15 mouse cellular contexts compared by ENCODE assay signal in the genomic region with DNA sequence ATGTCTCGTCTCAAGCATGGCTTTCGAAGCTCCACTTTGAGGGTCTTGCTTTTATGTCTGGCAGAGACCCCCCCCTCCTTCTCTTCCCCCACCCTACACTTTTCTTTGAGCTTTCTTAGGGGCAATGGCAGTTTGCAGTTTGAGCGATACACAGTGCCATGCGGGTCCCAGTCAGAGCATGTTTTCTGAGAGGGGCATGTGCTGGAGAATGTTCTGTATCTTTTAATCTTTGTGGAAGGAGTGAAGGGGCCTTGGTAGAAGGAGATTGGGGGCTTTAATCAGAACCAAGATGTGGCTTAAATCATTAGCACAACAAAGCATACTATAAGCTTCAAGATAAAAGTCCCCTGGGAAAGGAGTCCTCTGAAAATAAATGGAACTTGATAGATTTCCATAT. TPM values are rescaled to one million over a fixed set of nuclear protein-coding genes. Genes with fewer than 3 reads are reported as not detected.
A peak's percentile ranks its signal among the peaks of the same experiment; 100 is the strongest.
DNase-seq lines count a peak whose midpoint lies in the region; ATAC-seq and TF ChIP-seq lines count a peak whose summit lies in the region.
"Had no signal": no experiment of that assay in that cellular context is flagged by ENCODE, and none has a peak within 500 bp of the region (broad histone marks: within the 10 kb centered on the region; RNA-seq: fewer than 3 reads in every experiment).

No protein-coding gene starts in this region.

- H3K4me1 ChIP-seq in midbrain, embryonic 10.5 days, result peaks cover 30% of the 10 kb centered on the region
- 0 out of 2 replicates have a peak, but pooled peaks cover 7% of the 10 kb centered on the region for H3K4me1 ChIP-seq in midbrain, postnatal 0 days (ENCODE audit: insufficient read depth, low read length)
- peaks cover 53% of the 10 kb centered on the region for H3K4me1 ChIP-seq in forebrain, embryonic 15.5 days
- peaks cover 17% of the 10 kb centered on the region for H3K4me1 ChIP-seq in hindbrain, postnatal 0 days (ENCODE audit: insufficient read depth, low read length)
- H3K4me1 ChIP-seq: megakaryocyte, embryonic 14.5 days had no signal

- no peak overlapping the region for H3K4me3 ChIP-seq in midbrain, embryonic 10.5 days
- no peak overlapping the region for H3K4me3 ChIP-seq in midbrain, postnatal 0 days (ENCODE audit: low read depth, low read length)
- H3K4me3 ChIP-seq in forebrain, embryonic 15.5 days, result no peak overlapping the region
- H3K4me3 ChIP-seq in hindbrain, postnatal 0 days (ENCODE audit: low read length), result no peak overlapping the region
- H3K4me3 ChIP-seq: embryonic facial prominence, embryonic 13.5 days; limb, embryonic 15.5 days; megakaryocyte, embryonic 14.5 days had no signal

- no peaks in the 10 kb centered on the region for H3K9me3 ChIP-seq in midbrain, embryonic 10.5 days (replicated peaks)
- H3K9me3 ChIP-seq in midbrain, postnatal 0 days (ENCODE audit: low read length), result no peaks in the 10 kb centered on the region
- H3K9me3 ChIP-seq in forebrain, embryonic 15.5 days, result no peaks in the 10 kb centered on the region
- no peaks in the 10 kb centered on the region for H3K9me3 ChIP-seq in hindbrain, postnatal 0 days (ENCODE audit: low read length)
- H3K9me3 ChIP-seq: embryonic facial prominence, embryonic 13.5 days; limb, embryonic 15.5 days; megakaryocyte, embryonic 14.5 days had no signal

- H3K27me3 ChIP-seq in midbrain, embryonic 10.5 days (ENCODE audit: low read depth, poor library complexity, severe bottlenecking), result no peaks in the 10 kb centered on the region
- no peaks in the 10 kb centered on the region for H3K27me3 ChIP-seq in midbrain, postnatal 0 days (ENCODE audit: insufficient read depth, low read length)
- H3K27me3 ChIP-seq in forebrain, embryonic 15.5 days, result no peaks in the 10 kb centered on the region
- H3K27me3 ChIP-seq in hindbrain, postnatal 0 days (ENCODE audit: insufficient read depth, low read length), result no peaks in the 10 kb centered on the region
- H3K27me3 ChIP-seq: embryonic facial prominence, embryonic 13.5 days; megakaryocyte, embryonic 14.5 days had no signal

- whole genome bisulfite sequencing in midbrain, embryonic 10.5 days, result 71% methylated on average over 4 of the region's 4 CpGs
- WGBS in midbrain, postnatal 0 days, result 59% methylated on average over 4 of the region's 4 CpGs
- WGBS in forebrain, embryonic 15.5 days, result 14% methylated on average over 4 of the region's 4 CpGs
- WGBS in hindbrain, postnatal 0 days, result 49% methylated on average over 4 of the region's 4 CpGs

- no peak overlapping the region for H3K4me2 ChIP-seq in midbrain, postnatal 0 days (ENCODE audit: low read depth, low read length, poor library complexity, severe bottlenecking)
- no peak overlapping the region for H3K4me2 ChIP-seq in forebrain, embryonic 15.5 days (replicated peaks)
- H3K4me2 ChIP-seq in hindbrain, postnatal 0 days (ENCODE audit: low read depth, low read length), result no peak overlapping the region
- H3K4me2 ChIP-seq: embryonic facial prominence, embryonic 13.5 days; limb, embryonic 15.5 days had no signal

- no peak for ATAC-seq in midbrain, postnatal 0 days (ENCODE audit: low FRiP score)
- ATAC-seq in forebrain, embryonic 15.5 days (replicated peaks), result peak; percentile 62
- ATAC-seq in hindbrain, postnatal 0 days, result no peak
- ATAC-seq: CD4-positive, CD25-positive, alpha-beta regulatory T cell, adult 4 months; intestine, embryonic 16.5 days had no signal

- 0 out of 2 replicates have a peak overlapping the region, but pooled peaks have one; percentile 66 for H3K27ac ChIP-seq in midbrain, embryonic 10.5 days (replicated peaks)
- no peak overlapping the region for H3K27ac ChIP-seq in midbrain, postnatal 0 days (ENCODE audit: low read depth, low read length)
- peak overlapping the region; percentile 74 for H3K27ac ChIP-seq in forebrain, embryonic 15.5 days (replicated peaks)
- peak overlapping the region; percentile 45 for H3K27ac ChIP-seq in hindbrain, postnatal 0 days
- H3K27ac ChIP-seq: embryonic facial prominence, embryonic 13.5 days; limb, embryonic 15.5 days had no signal

- no peaks in the 10 kb centered on the region for H3K36me3 ChIP-seq in midbrain, embryonic 10.5 days
- H3K36me3 ChIP-seq in midbrain, postnatal 0 days (ENCODE audit: insufficient read depth, low read length), result no peaks in the 10 kb centered on the region
- H3K36me3 ChIP-seq in forebrain, embryonic 15.5 days, result no peaks in the 10 kb centered on the region
- H3K36me3 ChIP-seq in hindbrain, postnatal 0 days (ENCODE audit: insufficient read depth, low read length), result no peaks in the 10 kb centered on the region; the same call in 1 of the 2 replicates
- H3K36me3 ChIP-seq: limb, embryonic 15.5 days had no signal

- TF ChIP-seq CTCF in midbrain, postnatal 0 days (IDR thresholded peaks at IDR 0.05), result no peak
- no peak for TF ChIP-seq CTCF in hindbrain, postnatal 0 days (IDR thresholded peaks at IDR 0.05; ENCODE audit: low read depth)

- H3K9ac ChIP-seq in midbrain, postnatal 0 days (replicated peaks; ENCODE audit: low read length, poor library complexity, severe bottlenecking), result no peak overlapping the region
- H3K9ac ChIP-seq in forebrain, embryonic 15.5 days (replicated peaks), result no peak overlapping the region
- no peak overlapping the region for H3K9ac ChIP-seq in hindbrain, postnatal 0 days (replicated peaks; ENCODE audit: low read length)
- H3K9ac ChIP-seq: embryonic facial prominence, embryonic 13.5 days; limb, embryonic 15.5 days had no signal

- no peak for DNase-seq in midbrain, embryonic 10.5 days (ENCODE audit: low spot score)
- no peak for DNase-seq in midbrain, postnatal 0 days (ENCODE audit: low spot score)
- no peak for DNase-seq in hindbrain, postnatal 0 days (ENCODE audit: low spot score)
- no peak for DNase-seq in ovary, adult 18-20 months (ENCODE audit: low spot score)
- no peak for DNase-seq in gastrocnemius, postnatal 25 days
- DNase-seq in adrenal gland, adult (ENCODE audit: inconsistent age in 2 of 2, low spot score in 1 of 2), result no peak
- DNase-seq: adrenal gland, postnatal 25 days; heart, postnatal 14 days; lung, adult 2 months had no signal

RNA-seq across cellular contexts. Expression of gene Ggact, which starts 30.1 kb away (rescaled TPM):
- polyA plus RNA-seq in midbrain, embryonic 10.5 days (2016; fragmentation: Nextera tagmentation; extraction: Ambion mirVana), result 3.2 and 5.3 TPM in 2 replicates
- 23.3 and 24.2 TPM in 2 replicates for total RNA-seq in midbrain, postnatal 0 days (2014; rRNA removed)
- 24.0 and 25.4 TPM in 2 replicates for polyA plus RNA-seq in midbrain, postnatal 0 days (2015; fragmentation: Nextera tagmentation; extraction: Ambion mirVana)
- 4.6 and 4.8 TPM in 2 replicates for polyA plus RNA-seq in forebrain, embryonic 15.5 days (2015; fragmentation: Nextera tagmentation; extraction: Ambion mirVana)
- total RNA-seq in hindbrain, postnatal 0 days (2014; rRNA removed), result 18.4 and 36.5 TPM in 2 replicates
- polyA plus RNA-seq in hindbrain, postnatal 0 days (2015; fragmentation: Nextera tagmentation; extraction: Ambion mirVana), result 27.9 and 29.1 TPM in 2 replicates
- 10 to 100 TPM; 11.3 to 13.1 TPM for total RNA-seq in gastrocnemius, postnatal 25 days (2021)
